Mouse (Mus musculus): Measurements from ENCODE around the gene Them7.

DNA sequence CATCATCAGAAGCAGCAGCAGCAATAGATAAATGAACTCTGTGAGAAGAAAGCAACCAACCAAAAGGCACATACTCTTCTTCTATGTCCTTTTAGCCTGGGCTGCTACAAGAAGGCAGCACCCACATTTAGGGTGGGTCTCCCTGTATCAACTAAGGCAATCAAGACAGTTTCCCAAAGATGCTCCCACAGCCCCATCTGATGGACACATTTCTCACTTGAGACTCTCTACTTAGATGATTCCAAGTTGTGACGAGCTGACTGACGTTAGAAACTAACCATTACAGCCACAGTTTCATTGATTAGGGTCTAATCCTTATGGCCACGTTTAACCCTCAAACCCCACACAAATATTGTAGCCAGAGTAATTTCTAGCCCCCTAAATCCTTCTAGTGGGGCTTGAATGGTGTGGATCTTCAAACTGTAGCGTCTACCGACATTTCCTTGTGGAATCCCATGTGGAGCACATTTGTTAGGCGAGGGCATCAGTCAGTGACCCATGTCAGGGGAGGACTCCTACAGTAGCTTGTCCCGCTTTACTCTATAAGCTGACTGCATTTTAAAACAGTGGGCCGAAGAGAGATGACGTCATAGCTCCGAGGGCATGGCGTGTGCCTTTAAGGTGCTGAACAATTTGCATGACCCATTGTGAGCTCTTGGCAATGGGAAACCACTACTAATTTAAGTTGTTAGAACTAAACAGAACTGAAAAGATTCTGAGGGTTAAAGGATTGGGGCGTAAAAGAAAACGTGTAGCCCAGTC, 38.2 kb upstream of the Them7 start:
- TF ChIP-seq CTCF (IDR thresholded peaks at IDR 0.05; ENCODE audit: low read depth), result peak; percentile 19; the same call in 1 of the 2 replicates
- TF ChIP-seq EP300 (optimal IDR thresholded peaks at IDR 0.05), result no peak

Measured in stomach, postnatal 0 days (tissue).